Mouse (Mus musculus) liver, embryonic 11.5 days (tissue): ENCODE results near the gene Sp140. TPM values are rescaled to one million over a fixed set of nuclear protein-coding genes. Genes with fewer than 3 reads are reported as not detected.
"Not testable (repeated sequence)": the region's sequence is repeated elsewhere in the genome, so short reads cannot be mapped to it uniquely, and the experiment has no call there.

Experiments
- ATAC-seq: fragments of 200-750 bp; cut with Nextera tagmentation; replicated peaks from 2 replicates; pipeline ENCODE4 v1.8.0; 2017; ENCODE audit warnings: moderate number of reproducible peaks, mild to moderate bottlenecking, moderate TSS enrichment, moderate library complexity; ENCODE audit not compliant: low FRiP score
- DNase-seq: peaks from one replicate; pipeline ENCODE4 v3.0.0-alpha.2; 2017; ENCODE audit warnings: low spot score
- H3K27ac ChIP-seq: fragments of 300-500 bp; sonication (generic); 2 replicates; pipeline ENCODE4 v1.5.1; 2014; ENCODE audit warnings: mild to moderate bottlenecking, low read depth, low read length, control low read depth
- H3K27me3 ChIP-seq: fragments of 300-500 bp; sonication (generic); replicated peaks from 2 replicates; pipeline ENCODE4 v1.6.1; 2014; ENCODE audit warnings: low read length, mixed read lengths; ENCODE audit not compliant: control insufficient read depth, insufficient read depth
- H3K36me3 ChIP-seq: fragments of 300-500 bp; sonication (generic); 2 replicates; pipeline ENCODE4 v1.6.1; 2014; ENCODE audit warnings: mild to moderate bottlenecking, low read length, moderate library complexity, mixed read lengths; ENCODE audit not compliant: control insufficient read depth, insufficient read depth
- H3K4me1 ChIP-seq: fragments of 300-500 bp; sonication (generic); replicated peaks from 2 replicates; pipeline ENCODE4 v1.6.1; 2014; ENCODE audit warnings: low read length, mixed read lengths; ENCODE audit not compliant: control insufficient read depth, insufficient read depth
- H3K4me2 ChIP-seq: fragments of 300-500 bp; sonication (generic); 2 replicates; pipeline ENCODE4 v1.6.1; 2014; ENCODE audit warnings: mild to moderate bottlenecking, control low read depth, moderate library complexity
- H3K4me3 ChIP-seq: fragments of 300-500 bp; sonication (generic); 2 replicates; pipeline ENCODE4 v1.5.1; 2014; ENCODE audit warnings: low read depth, low read length, control low read depth
- H3K9ac ChIP-seq: fragments of 300-500 bp; sonication (generic); 2 replicates; pipeline ENCODE4 v1.6.1; 2014; ENCODE audit warnings: low read depth, low read length, control low read depth
- H3K9me3 ChIP-seq: fragments of 300-500 bp; sonication (generic); 2 replicates; pipeline ENCODE4 v1.6.1; 2016; ENCODE audit warnings: low read length, inconsistent platforms, mixed read lengths; ENCODE audit not compliant: control insufficient read depth
- WGBS: fragments of 180-500 bp; shearing (Covaris S2); extraction: QIAGEN DNeasy Blood & Tissue Kit; methylation state at CpG from one replicate; pipeline ENCODE4 v1.1.7; 2014; 5-methylcytosine and 5-hydroxymethylcytosine counted together
- polyA plus RNA-seq: library from polyadenylated mRNA; unstranded; fragments of >200 nt; fragmentation: Nextera tagmentation; extraction: Ambion mirVana; gene quantifications from 2 replicates; pipeline ENCODE4 v1.2.1, GENCODE M21; 2014

Gene Sp140
- polyA plus RNA-seq = 3.7 and 4.7 TPM in 2 replicates

GRCm38 (mm10) chr1:85600078-85600477 lies at the start of gene Sp140:
Gene Sp140 (plus strand): TSS chr1:85600378.
- ATAC-seq, H3K4me3 ChIP-seq, H3K27ac ChIP-seq, H3K9me3 ChIP-seq, H3K36me3 ChIP-seq, H3K27me3 ChIP-seq, DNase-seq, H3K9ac ChIP-seq, H3K4me1 ChIP-seq: not testable (repeated sequence)
- peak within 1 kb of the TSS; percentile 44; the same call in 1 of the 2 replicates for H3K4me2 ChIP-seq
- no CpG with 5 or more reads among the region's 5 CpGs for WGBS

GRCm38 (mm10) chr1:85555261-85555660 lies 44.9 kb upstream of the Sp140 start:
- H3K4me1 ChIP-seq = not testable (repeated sequence)
- 78% methylated on average over 4 of the region's 4 CpGs for WGBS

GRCm38 (mm10) chr1:85573554-85573953 lies 26.6 kb upstream of the Sp140 start:
- H3K27ac ChIP-seq, DNase-seq, H3K27me3 ChIP-seq, H3K4me2 ChIP-seq, H3K36me3 ChIP-seq, H3K9ac ChIP-seq, H3K4me1 ChIP-seq, H3K9me3 ChIP-seq, ATAC-seq, H3K4me3 ChIP-seq: not testable (repeated sequence)
- WGBS = 68% methylated on average over 4 of the region's 4 CpGs

More at GRCm38 (mm10) chr1:85555261-85555660, 44.9 kb upstream of the Sp140 start:
- not testable (repeated sequence) for H3K27me3 ChIP-seq, DNase-seq, H3K4me2 ChIP-seq, H3K4me3 ChIP-seq, H3K36me3 ChIP-seq, H3K9ac ChIP-seq, ATAC-seq, H3K27ac ChIP-seq, H3K9me3 ChIP-seq

GRCm38 (mm10) chr1:85575376-85575775 lies 24.8 kb upstream of the Sp140 start, which contains the start of gene G530012D18Rik:
Gene G530012D18Rik (plus strand): TSS chr1:85575676.
- DNase-seq, H3K4me1 ChIP-seq, H3K9ac ChIP-seq, H3K27ac ChIP-seq, H3K27me3 ChIP-seq, ATAC-seq, H3K4me3 ChIP-seq, H3K4me2 ChIP-seq, H3K36me3 ChIP-seq, H3K9me3 ChIP-seq: not testable (repeated sequence)
- 64% methylated on average over 2 of the region's 3 CpGs for WGBS

- not testable (repeated sequence) for H3K4me2 ChIP-seq, H3K27ac ChIP-seq, H3K9me3 ChIP-seq, H3K4me3 ChIP-seq, ATAC-seq, H3K27me3 ChIP-seq, DNase-seq, H3K9ac ChIP-seq, H3K4me1 ChIP-seq, H3K36me3 ChIP-seq
- WGBS = 44% methylated on average over 3 of the region's 3 CpGs
Observed at GRCm38 (mm10) chr1:85578372-85579010, 21.7 kb upstream of the Sp140 start.

- H3K4me1 ChIP-seq, H3K4me2 ChIP-seq, H3K27ac ChIP-seq, H3K4me3 ChIP-seq, H3K9me3 ChIP-seq, H3K36me3 ChIP-seq, ATAC-seq, DNase-seq, H3K27me3 ChIP-seq, H3K9ac ChIP-seq: not testable (repeated sequence)
- WGBS = 67% methylated on average over 6 of the region's 7 CpGs
Observed at GRCm38 (mm10) chr1:85579199-85580147, 20.7 kb upstream of the Sp140 start.

- H3K4me1 ChIP-seq, H3K9ac ChIP-seq, H3K9me3 ChIP-seq, H3K27me3 ChIP-seq, H3K4me3 ChIP-seq, H3K36me3 ChIP-seq, H3K27ac ChIP-seq, H3K4me2 ChIP-seq, DNase-seq: not testable (repeated sequence)
- ATAC-seq = peak; percentile 62; the same call in 1 of the 2 replicates
- WGBS = 40% methylated on average over 2 of the region's 4 CpGs
Observed at GRCm38 (mm10) chr1:85580148-85580534, 20.0 kb upstream of the Sp140 start.

- WGBS = 57% methylated on average over 3 of the region's 3 CpGs
- not testable (repeated sequence) for H3K9ac ChIP-seq, H3K36me3 ChIP-seq, H3K4me2 ChIP-seq, H3K27me3 ChIP-seq, H3K4me1 ChIP-seq, ATAC-seq, H3K4me3 ChIP-seq, DNase-seq, H3K27ac ChIP-seq, H3K9me3 ChIP-seq
Observed at GRCm38 (mm10) chr1:85580578-85580977, 19.6 kb upstream of the Sp140 start.
